Mouse (Mus musculus) midbrain, embryonic 15.5 days (tissue): ENCODE data around the gene H2al2a. TPM values are rescaled to one million over a fixed set of nuclear protein-coding genes. Genes with fewer than 3 reads are reported as not detected.
A peak's percentile ranks its signal among the peaks of the same experiment; 100 is the strongest.
"Not testable (repeated sequence)": the region's sequence is repeated elsewhere in the genome, so short reads cannot be mapped to it uniquely, and the experiment has no call there.

Source experiments
- ATAC-seq: fragments of 200-750 bp; cut with Nextera tagmentation; replicated peaks from 2 replicates; pipeline ENCODE4 v1.8.0; 2017; ENCODE audit warnings: moderate TSS enrichment
- H3K27ac ChIP-seq: fragments of 300-500 bp; sonication (generic); 2 replicates; pipeline ENCODE4 v1.5.1; 2015; ENCODE audit warnings: mild to moderate bottlenecking, inconsistent platforms
- H3K27me3 ChIP-seq: fragments of 300-500 bp; sonication (generic); replicated peaks from 2 replicates; pipeline ENCODE4 v1.6.1; 2015; ENCODE audit warnings: inconsistent platforms
- H3K36me3 ChIP-seq: fragments of 300-500 bp; sonication (generic); replicated peaks from 2 replicates; pipeline ENCODE4 v1.6.1; 2015; ENCODE audit warnings: inconsistent platforms
- H3K4me1 ChIP-seq: fragments of 300-500 bp; sonication (generic); 2 replicates; pipeline ENCODE4 v1.6.1; 2015; ENCODE audit warnings: inconsistent platforms
- H3K4me2 ChIP-seq: fragments of 300-500 bp; sonication (generic); 2 replicates; pipeline ENCODE4 v1.6.1; 2015; ENCODE audit warnings: inconsistent platforms, mild to moderate bottlenecking, moderate library complexity
- H3K4me3 ChIP-seq: fragments of 300-500 bp; sonication (generic); 2 replicates; pipeline ENCODE4 v1.5.1; 2015; ENCODE audit warnings: mild to moderate bottlenecking, inconsistent platforms
- H3K9ac ChIP-seq: fragments of 300-500 bp; sonication (generic); 2 replicates; pipeline ENCODE4 v1.6.1; 2015; ENCODE audit warnings: mild to moderate bottlenecking, inconsistent platforms
- H3K9me3 ChIP-seq: fragments of 300-500 bp; sonication (generic); 2 replicates; pipeline ENCODE4 v1.6.1; 2016; ENCODE audit warnings: inconsistent platforms
- WGBS: fragments of 180-500 bp; shearing (Covaris S2); methylation state at CpG from one replicate; pipeline ENCODE4 v1.1.7; 2015; ENCODE audit warnings: mixed read lengths; 5-methylcytosine and 5-hydroxymethylcytosine counted together
- polyA plus RNA-seq: library from polyadenylated mRNA; unstranded; fragments of >200 nt; fragmentation: Nextera tagmentation; extraction: Ambion mirVana; gene quantifications from 2 replicates; pipeline ENCODE4 v1.2.1, GENCODE M21; 2015

Gene H2al2a
- polyA plus RNA-seq, 1 experiment from 2014 or later: not detected

DNA sequence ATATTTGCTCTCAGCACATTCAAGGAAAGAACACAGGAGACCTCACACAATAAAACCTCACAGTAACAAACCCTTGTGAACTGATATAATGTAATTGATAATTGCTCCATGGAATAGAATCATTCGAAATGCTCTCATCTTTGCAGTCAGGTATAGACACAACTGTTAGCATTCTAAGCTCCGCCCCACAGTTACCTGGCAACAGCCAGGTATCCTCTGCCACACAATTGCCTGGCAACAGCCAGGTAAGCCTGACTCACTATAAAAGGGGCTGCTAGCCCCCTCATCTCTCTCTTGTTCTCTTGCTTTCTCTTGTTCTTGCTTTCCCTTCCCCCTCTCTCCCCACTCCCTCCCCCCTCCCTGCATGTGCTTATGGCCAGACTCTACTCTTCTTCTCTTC, 28.2 kb downstream of the H2al2a start:
- ATAC-seq: peak; percentile 82
- Histone ChIP-seq H3K27me3 (no peaks in the 10 kb centered on the region), H3K27ac (no peak overlapping the region), H3K9me3 (no peaks in the 10 kb centered on the region), H3K4me1 (no peaks in the 10 kb centered on the region), H3K36me3 (no peaks in the 10 kb centered on the region), H3K4me3 (no peak overlapping the region), H3K4me2 (no peak overlapping the region), H3K9ac (no peak overlapping the region)
- WGBS: 86% methylated on average over 2 of the region's 2 CpGs

DNA sequence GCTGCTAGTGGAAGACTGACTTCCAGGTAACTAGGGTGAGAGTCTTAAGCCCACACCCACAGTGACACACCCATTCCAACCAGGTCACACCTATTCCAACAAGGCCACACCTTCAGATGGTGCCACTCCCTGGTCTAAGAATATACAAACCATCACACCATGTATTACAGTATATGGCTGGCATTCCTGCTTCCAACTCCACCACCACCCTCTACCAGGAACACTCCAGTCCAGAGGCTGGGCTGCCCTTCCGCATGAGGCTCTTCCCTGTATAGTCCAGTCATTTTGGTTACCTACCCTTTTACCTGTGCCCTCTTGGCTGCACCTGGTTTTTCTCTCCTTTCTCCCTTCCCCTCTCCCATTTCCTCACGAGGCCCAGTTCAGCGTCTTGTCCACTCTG, 28.7 kb downstream of the H2al2a start:
- 94% methylated on average over 3 of the region's 3 CpGs for WGBS
- H3K4me1 ChIP-seq, H3K27ac ChIP-seq, H3K4me3 ChIP-seq, ATAC-seq, H3K4me2 ChIP-seq, H3K27me3 ChIP-seq, H3K9ac ChIP-seq, H3K9me3 ChIP-seq, H3K36me3 ChIP-seq: not testable (repeated sequence)

DNA sequence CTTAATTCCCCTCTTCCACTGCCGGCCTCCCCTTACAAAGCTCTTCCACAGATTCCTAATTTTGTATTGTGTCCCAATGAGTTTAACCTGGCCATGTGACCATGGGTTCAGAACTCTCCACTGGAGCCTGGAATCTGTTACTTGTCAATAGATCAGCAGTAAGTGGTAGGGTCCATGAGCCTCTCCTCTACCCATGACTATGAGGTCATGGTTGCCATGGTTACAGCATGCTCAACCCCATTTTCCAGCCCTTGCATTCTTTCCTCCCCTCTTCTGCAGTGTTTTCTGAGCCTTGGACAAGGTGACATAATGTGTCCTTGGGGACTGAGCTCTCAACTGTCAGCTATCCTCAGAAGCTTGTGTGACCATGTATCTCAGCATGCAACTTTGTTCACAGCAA, 37.3 kb downstream of the H2al2a start:
- H3K27ac ChIP-seq: no peak overlapping the region
- H3K9ac ChIP-seq: no peak overlapping the region
- ATAC-seq: no peak
- WGBS: 80% methylated on average over 1 of the region's 1 CpGs
- no peaks in the 10 kb centered on the region for H3K36me3 ChIP-seq
- no peak overlapping the region for H3K4me2 ChIP-seq
- H3K4me1 ChIP-seq: no peaks in the 10 kb centered on the region
- H3K4me3 ChIP-seq: no peak overlapping the region
- H3K9me3 ChIP-seq: no peaks in the 10 kb centered on the region
- H3K27me3 ChIP-seq: no peaks in the 10 kb centered on the region

DNA sequence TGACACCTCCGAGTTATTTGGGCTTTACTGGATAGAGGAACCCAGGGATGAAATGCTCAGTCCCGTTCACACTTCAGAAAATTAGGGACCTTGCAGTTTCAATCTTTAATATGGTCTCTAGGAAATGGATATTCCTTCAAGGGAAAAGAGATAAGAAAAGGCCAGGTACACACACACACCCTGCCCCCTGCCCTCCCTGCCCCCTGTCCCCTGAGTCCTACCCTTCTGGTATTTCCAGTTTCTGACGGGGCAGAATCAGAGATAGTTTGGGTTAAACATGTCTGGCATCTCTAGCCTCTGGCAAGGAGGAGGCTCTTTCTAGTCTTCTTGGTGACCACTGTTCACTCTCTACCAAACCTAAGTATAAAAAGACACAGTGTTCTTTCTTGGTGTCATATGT, 49.9 kb downstream of the H2al2a start:
- H3K27me3 ChIP-seq: no peaks in the 10 kb centered on the region
- WGBS: 83% methylated on average over 3 of the region's 3 CpGs

More for the DNA sequence above, 49.9 kb downstream of the H2al2a start:
- ATAC-seq: no peak
- Histone ChIP-seq H3K9me3 (no peaks in the 10 kb centered on the region), H3K27ac (no peak overlapping the region), H3K36me3 (no peaks in the 10 kb centered on the region), H3K4me1 (no peaks in the 10 kb centered on the region), H3K4me2 (no peak overlapping the region), H3K4me3 (no peak overlapping the region), H3K9ac (no peak overlapping the region)

Other genes with a start within 250 kb of the H2al2a start
- 8.1 and 11.8 TPM in 2 replicates for gene A930004D18Rik, start 40.8 kb upstream of the H2al2a start, polyA plus RNA-seq
- 8.1 and 9.0 TPM in 2 replicates for gene Skida1, start 52.1 kb upstream of the H2al2a start, polyA plus RNA-seq
- 49.9 and 53.1 TPM in 2 replicates for gene Mllt10, start 58.3 kb upstream of the H2al2a start, polyA plus RNA-seq